Mouse (Mus musculus): Measurements from ENCODE around the gene Sfi1. TPM values are rescaled to one million over a fixed set of nuclear protein-coding genes. Genes with fewer than 3 reads are reported as not detected.
"Not testable (repeated sequence)": the region's sequence is repeated elsewhere in the genome, so short reads cannot be mapped to it uniquely, and the experiment has no call there.

Sfi1 gene
- polyA plus RNA-seq, 1 experiment: 0.41 TPM

GRCm38 (mm10) chr11:3103619-3104164 lies 89.6 kb downstream of the Sfi1 start:
- TF ChIP-seq GATA1 (IDR thresholded peaks at IDR 0.05; ENCODE audit: low read length) (no peak), TAL1 (IDR thresholded peaks at IDR 0.05; ENCODE audit: low read length) (no peak)
- H3K27me3 ChIP-seq (ENCODE audit: control insufficient read depth): no peaks in the 10 kb centered on the region
- peaks cover 5% of the 10 kb centered on the region for H3K4me1 ChIP-seq (ENCODE audit: control insufficient read depth)
- peaks cover 32% of the 10 kb centered on the region for H3K9me3 ChIP-seq (ENCODE audit: control insufficient read depth, low read length)
- no peaks in the 10 kb centered on the region for H3K36me3 ChIP-seq (ENCODE audit: control insufficient read depth)
- no peak overlapping the region for H3K4me3 ChIP-seq (replicated peaks)

DNA sequence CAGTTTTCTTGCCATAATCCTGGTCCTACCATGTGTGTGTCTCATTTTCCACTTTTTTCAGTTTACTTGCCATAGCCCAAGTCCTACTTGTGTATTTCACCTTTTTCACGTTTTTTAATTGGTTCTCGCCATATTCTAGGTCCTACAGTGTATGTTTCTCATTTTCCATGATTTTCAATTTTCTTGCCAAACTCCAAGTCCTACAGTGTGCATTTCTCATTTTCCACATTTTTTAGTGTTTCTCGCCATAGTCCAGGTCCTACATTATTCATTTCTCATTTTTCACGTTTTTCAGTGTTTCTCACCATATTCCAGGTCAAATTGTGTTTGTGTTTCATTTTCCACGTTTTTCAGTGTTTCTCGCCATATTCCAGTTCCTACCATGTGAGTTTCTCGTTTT lies 90.6 kb downstream of the Sfi1 start:
- H3K4me1 ChIP-seq (ENCODE audit: control insufficient read depth); H3K4me3 ChIP-seq (replicated peaks): not testable (repeated sequence)
- peaks cover 32% of the 10 kb centered on the region for H3K9me3 ChIP-seq (ENCODE audit: control insufficient read depth, low read length)

GRCm38 (mm10) chr11:3101875-3102494 lies 91.3 kb downstream of the Sfi1 start:
- TF ChIP-seq TAL1 (IDR thresholded peaks at IDR 0.05; ENCODE audit: low read length): no peak
- TF ChIP-seq GATA1 (IDR thresholded peaks at IDR 0.05; ENCODE audit: low read length): no peak
- H3K36me3 ChIP-seq (ENCODE audit: control insufficient read depth): no peaks in the 10 kb centered on the region

More for the DNA sequence above, 90.6 kb downstream of the Sfi1 start:
- not testable (repeated sequence) for H3K27me3 ChIP-seq (ENCODE audit: control insufficient read depth); H3K36me3 ChIP-seq (ENCODE audit: control insufficient read depth)

DNA sequence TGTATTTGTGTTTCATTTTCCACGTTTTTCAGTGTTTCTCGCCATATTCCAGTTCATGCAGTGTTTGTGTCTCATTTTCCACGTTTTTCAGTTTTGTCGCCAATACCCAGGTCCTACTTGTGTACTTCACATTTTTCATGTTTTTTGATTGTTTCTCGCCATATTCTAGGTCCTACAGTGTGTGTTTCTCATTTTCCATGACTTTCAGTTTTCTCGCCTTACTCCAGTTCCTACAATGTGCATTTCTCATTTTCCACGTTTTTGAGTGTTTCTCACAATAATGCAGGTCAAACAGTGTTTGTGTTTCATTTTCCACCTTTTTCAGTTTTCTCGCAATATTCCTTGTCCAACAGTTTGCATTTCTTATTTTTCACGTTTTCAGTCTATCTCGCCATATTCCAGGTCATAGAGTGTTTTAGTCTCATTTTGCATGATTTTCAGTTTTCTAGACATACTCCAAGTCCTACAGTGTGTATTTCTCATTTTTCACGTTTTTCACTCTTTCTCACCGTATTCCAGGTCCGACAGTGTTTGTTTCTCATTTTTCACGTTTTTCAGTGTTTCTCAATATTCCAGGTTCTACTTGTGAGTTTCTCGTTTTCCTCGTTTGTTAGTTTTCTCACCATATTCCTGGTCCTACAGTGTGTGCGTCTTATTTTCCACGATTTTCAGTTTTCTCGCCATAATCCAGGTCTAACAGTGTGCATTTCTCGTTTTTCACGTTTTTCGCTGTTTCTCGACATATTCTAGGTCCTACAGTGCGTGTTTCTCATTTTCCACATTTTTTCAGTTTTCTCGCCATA lies 92.0 kb downstream of the Sfi1 start:
- H3K4me3 ChIP-seq (replicated peaks): no peak overlapping the region
- TF ChIP-seq TAL1 (IDR thresholded peaks at IDR 0.05; ENCODE audit: low read length): no peak
- no peak for TF ChIP-seq GATA1 (IDR thresholded peaks at IDR 0.05; ENCODE audit: low read length)
- H3K4me1 ChIP-seq (ENCODE audit: control insufficient read depth): peaks cover 5% of the 10 kb centered on the region
- no peaks in the 10 kb centered on the region for H3K36me3 ChIP-seq (ENCODE audit: control insufficient read depth)
- H3K9me3 ChIP-seq (ENCODE audit: control insufficient read depth, low read length): peaks cover 32% of the 10 kb centered on the region
- no peaks in the 10 kb centered on the region for H3K27me3 ChIP-seq (ENCODE audit: control insufficient read depth)

More at GRCm38 (mm10) chr11:3101875-3102494, 91.3 kb downstream of the Sfi1 start:
- peaks cover 5% of the 10 kb centered on the region for H3K4me1 ChIP-seq (ENCODE audit: control insufficient read depth)
- H3K27me3 ChIP-seq (ENCODE audit: control insufficient read depth): no peaks in the 10 kb centered on the region
- peaks cover 32% of the 10 kb centered on the region for H3K9me3 ChIP-seq (ENCODE audit: control insufficient read depth, low read length)
- no peak overlapping the region for H3K4me3 ChIP-seq (replicated peaks)

GRCm38 (mm10) chr11:3100066-3100645 lies 93.1 kb downstream of the Sfi1 start:
- H3K36me3 ChIP-seq (ENCODE audit: control insufficient read depth); H3K27me3 ChIP-seq (ENCODE audit: control insufficient read depth); H3K4me3 ChIP-seq (replicated peaks); H3K4me1 ChIP-seq (ENCODE audit: control insufficient read depth): not testable (repeated sequence)
- H3K9me3 ChIP-seq (ENCODE audit: control insufficient read depth, low read length): peaks cover 32% of the 10 kb centered on the region

Other genes starting within 250 kb of the Sfi1 start
- 5.1 and 7.0 TPM in 2 replicates for gene Eif4enif1, start 8.9 kb upstream of the Sfi1 start, polyA plus RNA-seq (2012)
- gene Drg1, start 73.0 kb upstream of the Sfi1 start, polyA plus RNA-seq (2012): 3.4 and 5.6 TPM in 2 replicates
- gene Patz1, start 95.4 kb upstream of the Sfi1 start, polyA plus RNA-seq (2012): 1.8 and 2.0 TPM in 2 replicates
- 0.07 TPM in 1 of 2 replicates, not detected in the other for gene Pik3ip1, start 136.9 kb upstream of the Sfi1 start, polyA plus RNA-seq (2012)
- gene Limk2, start 215.7 kb upstream of the Sfi1 start, polyA plus RNA-seq (2012): 1.4 and 1.6 TPM in 2 replicates